Mouse (Mus musculus): ENCODE results near the gene Lmbr1. TPM values are rescaled to one million over a fixed set of nuclear protein-coding genes. Genes with fewer than 3 reads are reported as not detected.

The Lmbr1 gene
- polyA plus RNA-seq, 1 experiment from 2014 or later: 12.1 TPM

GRCm38 (mm10) chr5:29238379-29238778 is 139.8 kb downstream of the Lmbr1 start:
- no peak overlapping the region for H3K27ac ChIP-seq (replicated peaks; ENCODE audit: low read depth, low read length)

GRCm38 (mm10) chr5:29230481-29230880 is 147.7 kb downstream of the Lmbr1 start:
- no peaks in the 10 kb centered on the region for H3K4me1 ChIP-seq (ENCODE audit: control insufficient read depth, insufficient read depth, low read length)
- DNase-seq (ENCODE audit: low spot score) (no peak), ATAC-seq (ENCODE audit: low read depth) (no peak)
- no peaks in the 10 kb centered on the region for H3K36me3 ChIP-seq (ENCODE audit: control insufficient read depth, insufficient read depth, low read length)
- WGBS: 71% methylated on average over 2 of the region's 2 CpGs
- no peaks in the 10 kb centered on the region for H3K9me3 ChIP-seq (ENCODE audit: control insufficient read depth, low read length)
- no peaks in the 10 kb centered on the region for H3K27me3 ChIP-seq (replicated peaks; ENCODE audit: control insufficient read depth, insufficient read depth, low read length)
- H3K27ac ChIP-seq (replicated peaks; ENCODE audit: low read depth, low read length): no peak overlapping the region
- no peak overlapping the region for H3K4me3 ChIP-seq (ENCODE audit: low read depth, low read length)
- H3K4me2 ChIP-seq (ENCODE audit: low read depth, low read length): no peak overlapping the region
- H3K9ac ChIP-seq (ENCODE audit: low read depth, low read length): no peak overlapping the region

More at GRCm38 (mm10) chr5:29238379-29238778, 139.8 kb downstream of the Lmbr1 start:
- Histone ChIP-seq H3K4me3 (ENCODE audit: low read depth, low read length) (no peak overlapping the region), H3K4me2 (ENCODE audit: low read depth, low read length) (no peak overlapping the region), H3K4me1 (ENCODE audit: control insufficient read depth, insufficient read depth, low read length) (no peaks in the 10 kb centered on the region), H3K36me3 (ENCODE audit: control insufficient read depth, insufficient read depth, low read length) (no peaks in the 10 kb centered on the region), H3K9ac (ENCODE audit: low read depth, low read length) (no peak overlapping the region), H3K9me3 (ENCODE audit: control insufficient read depth, low read length) (0 out of 2 replicates have a peak, but pooled peaks cover 3% of the 10 kb centered on the region), H3K27me3 (replicated peaks; ENCODE audit: control insufficient read depth, insufficient read depth, low read length) (no peaks in the 10 kb centered on the region)
- ATAC-seq (ENCODE audit: low read depth) (no peak), DNase-seq (ENCODE audit: low spot score) (peak; percentile 6)

- Histone ChIP-seq H3K27me3 (replicated peaks; ENCODE audit: control insufficient read depth, insufficient read depth, low read length) (no peaks in the 10 kb centered on the region), H3K9ac (ENCODE audit: low read depth, low read length) (no peak overlapping the region), H3K4me1 (ENCODE audit: control insufficient read depth, insufficient read depth, low read length) (no peaks in the 10 kb centered on the region), H3K36me3 (ENCODE audit: control insufficient read depth, insufficient read depth, low read length) (no peaks in the 10 kb centered on the region), H3K27ac (replicated peaks; ENCODE audit: low read depth, low read length) (no peak overlapping the region), H3K4me2 (ENCODE audit: low read depth, low read length) (no peak overlapping the region), H3K4me3 (ENCODE audit: low read depth, low read length) (no peak overlapping the region), H3K9me3 (ENCODE audit: control insufficient read depth, low read length) (no peaks in the 10 kb centered on the region)
- no peak for DNase-seq (ENCODE audit: low spot score)
- no peak for ATAC-seq (ENCODE audit: low read depth)
- WGBS: 90% methylated on average over 7 of the region's 7 CpGs
Measured at GRCm38 (mm10) chr5:29224089-29224488, 154.1 kb downstream of the Lmbr1 start.

GRCm38 (mm10) chr5:29217997-29218396 is 160.2 kb downstream of the Lmbr1 start:
- DNase-seq (ENCODE audit: low spot score) (no peak), ATAC-seq (ENCODE audit: low read depth) (no peak)
- no peaks in the 10 kb centered on the region for H3K36me3 ChIP-seq (ENCODE audit: control insufficient read depth, insufficient read depth, low read length)
- no peak overlapping the region for H3K9ac ChIP-seq (ENCODE audit: low read depth, low read length)
- no peaks in the 10 kb centered on the region for H3K4me1 ChIP-seq (ENCODE audit: control insufficient read depth, insufficient read depth, low read length)
- H3K27ac ChIP-seq (replicated peaks; ENCODE audit: low read depth, low read length): no peak overlapping the region
- H3K4me2 ChIP-seq (ENCODE audit: low read depth, low read length): no peak overlapping the region
- H3K9me3 ChIP-seq (ENCODE audit: control insufficient read depth, low read length): no peaks in the 10 kb centered on the region
- WGBS: 89% methylated on average over 3 of the region's 3 CpGs
- H3K27me3 ChIP-seq (replicated peaks; ENCODE audit: control insufficient read depth, insufficient read depth, low read length): no peaks in the 10 kb centered on the region
- H3K4me3 ChIP-seq (ENCODE audit: low read depth, low read length): no peak overlapping the region

- Histone ChIP-seq H3K9ac (ENCODE audit: low read depth, low read length) (no peak overlapping the region), H3K4me1 (ENCODE audit: control insufficient read depth, insufficient read depth, low read length) (no peaks in the 10 kb centered on the region), H3K9me3 (ENCODE audit: control insufficient read depth, low read length) (no peaks in the 10 kb centered on the region), H3K27ac (replicated peaks; ENCODE audit: low read depth, low read length) (no peak overlapping the region), H3K4me3 (ENCODE audit: low read depth, low read length) (no peak overlapping the region), H3K27me3 (replicated peaks; ENCODE audit: control insufficient read depth, insufficient read depth, low read length) (no peaks in the 10 kb centered on the region), H3K36me3 (ENCODE audit: control insufficient read depth, insufficient read depth, low read length) (no peaks in the 10 kb centered on the region), H3K4me2 (ENCODE audit: low read depth, low read length) (no peak overlapping the region)
- WGBS: 64% methylated on average over 4 of the region's 4 CpGs
- DNase-seq (ENCODE audit: low spot score): no peak
- ATAC-seq (ENCODE audit: low read depth): no peak
Measured at GRCm38 (mm10) chr5:29211980-29212555, 166.1 kb downstream of the Lmbr1 start.

- no peak overlapping the region for H3K27ac ChIP-seq (replicated peaks; ENCODE audit: low read depth, low read length)
- H3K4me3 ChIP-seq (ENCODE audit: low read depth, low read length): no peak overlapping the region
- H3K4me1 ChIP-seq (ENCODE audit: control insufficient read depth, insufficient read depth, low read length): no peaks in the 10 kb centered on the region
- H3K4me2 ChIP-seq (ENCODE audit: low read depth, low read length): no peak overlapping the region
- H3K36me3 ChIP-seq (ENCODE audit: control insufficient read depth, insufficient read depth, low read length): no peaks in the 10 kb centered on the region
- WGBS: 62% methylated on average over 5 of the region's 5 CpGs
- no peak for DNase-seq (ENCODE audit: low spot score)
- H3K9me3 ChIP-seq (ENCODE audit: control insufficient read depth, low read length): no peaks in the 10 kb centered on the region
- H3K9ac ChIP-seq (ENCODE audit: low read depth, low read length): no peak overlapping the region
- ATAC-seq (ENCODE audit: low read depth): no peak
- H3K27me3 ChIP-seq (replicated peaks; ENCODE audit: control insufficient read depth, insufficient read depth, low read length): no peaks in the 10 kb centered on the region
Measured at GRCm38 (mm10) chr5:29205690-29206089, 172.5 kb downstream of the Lmbr1 start.

DNA sequence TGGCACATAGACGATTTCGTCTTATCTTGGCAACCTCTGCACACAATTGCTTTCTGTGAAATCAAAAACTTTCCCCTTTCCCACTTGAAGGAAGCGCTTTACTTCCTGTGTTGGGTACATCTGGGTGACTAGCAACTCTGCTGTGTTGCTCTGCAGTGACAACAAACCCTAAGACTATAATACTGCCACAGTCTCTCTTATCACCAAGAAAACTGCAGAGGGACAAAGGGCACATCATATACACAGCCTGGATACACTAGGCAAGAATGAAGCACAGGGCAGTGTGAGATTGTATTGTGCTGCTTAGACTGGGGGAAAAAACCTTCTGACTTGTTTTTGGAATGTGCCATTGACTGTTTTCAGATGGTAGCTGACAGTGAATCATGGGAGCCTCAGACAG is 178.3 kb downstream of the Lmbr1 start:
- ATAC-seq (ENCODE audit: low read depth) (no peak), DNase-seq (ENCODE audit: low spot score) (no peak)
- H3K4me2 ChIP-seq (ENCODE audit: low read depth, low read length): no peak overlapping the region
- H3K4me1 ChIP-seq (ENCODE audit: control insufficient read depth, insufficient read depth, low read length): peaks cover 3% of the 10 kb centered on the region; the same call in 1 of the 2 replicates
- H3K4me3 ChIP-seq (ENCODE audit: low read depth, low read length): no peak overlapping the region
- H3K9ac ChIP-seq (ENCODE audit: low read depth, low read length): no peak overlapping the region
- H3K27ac ChIP-seq (replicated peaks; ENCODE audit: low read depth, low read length): no peak overlapping the region
- H3K9me3 ChIP-seq (ENCODE audit: control insufficient read depth, low read length): no peaks in the 10 kb centered on the region
- 79% methylated on average over 3 of the region's 3 CpGs for WGBS
- H3K27me3 ChIP-seq (replicated peaks; ENCODE audit: control insufficient read depth, insufficient read depth, low read length): no peaks in the 10 kb centered on the region
- no peaks in the 10 kb centered on the region for H3K36me3 ChIP-seq (ENCODE audit: control insufficient read depth, insufficient read depth, low read length)

DNA sequence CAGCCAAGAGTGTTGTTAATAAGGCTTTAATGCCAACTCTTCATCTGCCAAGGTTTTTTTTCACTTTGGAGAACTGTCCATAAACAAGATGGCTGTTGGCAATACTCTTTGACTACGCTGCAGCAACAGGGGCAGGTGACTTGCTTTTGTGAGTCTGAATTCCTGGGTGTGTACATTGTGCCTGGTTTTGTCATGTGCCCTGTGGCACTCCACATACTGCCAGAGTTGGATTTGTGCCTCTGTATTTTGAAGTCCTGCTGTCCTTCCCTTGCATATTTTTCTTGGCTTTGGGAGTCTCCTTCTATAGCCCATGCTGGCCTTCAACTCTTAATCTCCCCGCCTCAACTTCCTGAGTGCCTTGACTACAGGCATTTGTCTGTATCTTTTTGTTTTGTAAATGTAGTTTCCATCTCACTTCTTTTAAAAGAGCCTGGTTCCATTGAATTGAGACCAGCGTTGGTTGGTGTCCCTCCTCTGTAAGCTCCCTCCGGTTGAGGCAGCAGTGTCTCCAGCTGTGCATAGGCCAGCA is 179.2 kb downstream of the Lmbr1 start:
- H3K27me3 ChIP-seq (replicated peaks; ENCODE audit: control insufficient read depth, insufficient read depth, low read length): no peaks in the 10 kb centered on the region
- no peak for DNase-seq (ENCODE audit: low spot score)
- H3K9me3 ChIP-seq (ENCODE audit: control insufficient read depth, low read length): no peaks in the 10 kb centered on the region
- no peak for ATAC-seq (ENCODE audit: low read depth)
- H3K4me2 ChIP-seq (ENCODE audit: low read depth, low read length): no peak overlapping the region
- H3K36me3 ChIP-seq (ENCODE audit: control insufficient read depth, insufficient read depth, low read length): no peaks in the 10 kb centered on the region
- WGBS: 66% methylated on average over 4 of the region's 4 CpGs
- H3K4me3 ChIP-seq (ENCODE audit: low read depth, low read length): no peak overlapping the region
- no peak overlapping the region for H3K9ac ChIP-seq (ENCODE audit: low read depth, low read length)
- H3K4me1 ChIP-seq (ENCODE audit: control insufficient read depth, insufficient read depth, low read length): peaks cover 3% of the 10 kb centered on the region; the same call in 1 of the 2 replicates
- no peak overlapping the region for H3K27ac ChIP-seq (replicated peaks; ENCODE audit: low read depth, low read length)

DNA sequence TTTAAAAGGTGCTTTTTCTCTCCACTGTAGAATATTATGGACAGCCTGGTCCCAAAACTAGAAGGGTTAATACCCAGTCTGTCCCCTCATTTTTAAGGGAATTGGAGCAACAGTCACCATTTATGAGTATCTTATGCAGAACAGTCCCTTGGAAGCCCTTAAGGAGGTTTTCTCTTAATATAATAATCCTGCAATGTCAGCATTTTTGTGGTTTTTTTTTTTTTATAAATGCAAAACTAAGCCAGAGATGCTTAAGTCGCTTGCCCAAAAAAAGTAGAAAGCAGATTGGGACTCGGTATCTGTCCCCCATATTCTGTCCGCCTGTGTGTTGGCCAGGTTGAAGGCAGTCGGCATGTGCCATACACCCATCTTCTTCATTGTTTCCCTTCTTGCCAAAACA is 181.0 kb downstream of the Lmbr1 start:
- DNase-seq (ENCODE audit: low spot score) (no peak), ATAC-seq (ENCODE audit: low read depth) (no peak)
- H3K4me2 ChIP-seq (ENCODE audit: low read depth, low read length): no peak overlapping the region
- no peaks in the 10 kb centered on the region for H3K36me3 ChIP-seq (ENCODE audit: control insufficient read depth, insufficient read depth, low read length)
- H3K9ac ChIP-seq (ENCODE audit: low read depth, low read length): no peak overlapping the region
- peaks cover 3% of the 10 kb centered on the region; the same call in 1 of the 2 replicates for H3K4me1 ChIP-seq (ENCODE audit: control insufficient read depth, insufficient read depth, low read length)
- no peaks in the 10 kb centered on the region for H3K9me3 ChIP-seq (ENCODE audit: control insufficient read depth, low read length)
- WGBS: 78% methylated on average over 4 of the region's 4 CpGs
- no peaks in the 10 kb centered on the region for H3K27me3 ChIP-seq (replicated peaks; ENCODE audit: control insufficient read depth, insufficient read depth, low read length)
- H3K27ac ChIP-seq (replicated peaks; ENCODE audit: low read depth, low read length): no peak overlapping the region
- H3K4me3 ChIP-seq (ENCODE audit: low read depth, low read length): no peak overlapping the region

Data from embryonic facial prominence, embryonic 14.5 days (tissue).